Mouse (Mus musculus): ENCODE measurements around the gene Rpl29. TPM values are rescaled to one million over a fixed set of nuclear protein-coding genes. Genes with fewer than 3 reads are reported as not detected.
A peak's percentile ranks its signal among the peaks of the same experiment; 100 is the strongest.

The Rpl29 gene
- polyA plus RNA-seq, 1 experiment from 2014 or later = 476 TPM

DNA sequence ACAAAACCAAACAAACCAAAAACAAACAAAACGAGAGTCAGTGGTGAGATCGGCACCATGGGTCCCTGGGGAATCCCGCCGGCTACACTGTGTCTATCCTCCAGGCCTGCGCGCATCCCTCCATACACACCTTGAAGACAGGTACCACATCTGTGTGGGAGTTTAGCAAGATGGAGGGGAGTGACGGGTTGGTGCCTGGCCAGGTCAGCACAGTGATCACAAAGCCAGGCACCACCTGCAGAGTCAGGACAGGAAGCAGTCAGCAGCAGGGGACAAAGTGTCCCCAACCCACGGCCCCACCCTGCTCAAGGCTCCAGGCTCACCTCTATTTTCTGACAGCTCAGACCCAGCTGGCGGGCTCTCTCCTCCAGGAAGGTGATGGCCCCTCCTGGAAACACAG lies 7.3 kb downstream of the Rpl29 start:
- no peaks in the 10 kb centered on the region for H3K9me3 ChIP-seq (replicated peaks; ENCODE audit: control insufficient read depth, low read length)
- peaks cover 22% of the 10 kb centered on the region for H3K36me3 ChIP-seq (ENCODE audit: control insufficient read depth, insufficient read depth)
- H3K4me3 ChIP-seq (ENCODE audit: low read length) = no peak overlapping the region
- WGBS = 78% methylated on average over 9 of the region's 9 CpGs
- no peak for ATAC-seq (replicated peaks; ENCODE audit: extremely low read depth, insufficient read depth, low FRiP score)
- H3K27ac ChIP-seq (ENCODE audit: low read length) = no peak overlapping the region
- peaks cover 11% of the 10 kb centered on the region for H3K4me1 ChIP-seq (ENCODE audit: control insufficient read depth, insufficient read depth, low read length)
- no peaks in the 10 kb centered on the region for H3K27me3 ChIP-seq (ENCODE audit: control insufficient read depth, insufficient read depth, low read length)
- no peak overlapping the region for H3K4me2 ChIP-seq (ENCODE audit: low read depth, low read length)
- H3K9ac ChIP-seq (ENCODE audit: low read length) = 0 out of 2 replicates have a peak overlapping the region, but pooled peaks have one; percentile 11

DNA sequence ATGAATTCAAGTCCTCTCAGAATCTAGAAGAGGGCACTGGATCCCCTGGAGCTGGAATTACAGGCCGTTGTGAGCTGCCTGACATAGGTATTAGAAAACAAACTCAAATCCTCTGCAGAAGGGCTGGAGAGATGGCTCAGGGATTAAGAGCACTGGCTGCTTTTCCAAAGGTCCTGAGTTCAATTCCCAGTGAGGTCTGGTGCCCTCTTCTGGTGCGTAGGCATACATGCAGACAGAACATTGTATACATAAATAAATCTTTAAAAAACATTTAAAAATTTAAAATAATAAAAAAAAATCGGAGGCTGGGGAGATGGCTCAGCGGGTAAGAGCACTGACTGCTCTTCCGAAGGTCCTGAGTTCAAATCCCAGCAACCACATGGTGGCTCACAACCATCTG lies 13.4 kb downstream of the Rpl29 start:
- no peak overlapping the region for H3K4me3 ChIP-seq (ENCODE audit: low read length)
- H3K9me3 ChIP-seq (replicated peaks; ENCODE audit: control insufficient read depth, low read length) = no peaks in the 10 kb centered on the region
- H3K27me3 ChIP-seq (ENCODE audit: control insufficient read depth, insufficient read depth, low read length) = no peaks in the 10 kb centered on the region
- no peaks in the 10 kb centered on the region for H3K36me3 ChIP-seq (ENCODE audit: control insufficient read depth, insufficient read depth)
- H3K27ac ChIP-seq (ENCODE audit: low read length) = no peak overlapping the region
- no peak overlapping the region for H3K9ac ChIP-seq (ENCODE audit: low read length)
- WGBS = 76% methylated on average over 5 of the region's 5 CpGs
- peaks cover 10% of the 10 kb centered on the region for H3K4me1 ChIP-seq (ENCODE audit: control insufficient read depth, insufficient read depth, low read length)
- no peak for ATAC-seq (replicated peaks; ENCODE audit: extremely low read depth, insufficient read depth, low FRiP score)
- no peak overlapping the region for H3K4me2 ChIP-seq (ENCODE audit: low read depth, low read length)

DNA sequence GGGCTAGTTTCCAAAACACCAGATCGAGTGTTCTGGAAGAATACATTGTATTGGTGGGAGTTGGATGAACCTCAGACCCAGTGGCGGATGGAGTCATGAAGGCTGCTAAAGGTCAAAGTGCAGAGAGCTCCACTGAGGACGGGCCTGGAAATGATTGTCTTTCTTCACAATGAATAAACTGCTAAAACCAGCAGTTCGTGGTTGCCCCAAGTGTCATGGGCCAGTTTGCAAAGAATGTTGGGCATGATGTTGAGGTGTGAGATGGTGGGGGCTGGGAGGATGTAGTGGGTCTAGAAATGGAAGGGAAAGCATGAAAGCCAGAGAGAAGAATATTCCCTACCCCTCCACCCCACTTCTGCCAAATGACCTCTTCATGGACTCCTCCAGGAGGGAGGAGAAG lies 15.6 kb downstream of the Rpl29 start:
- WGBS = 83% methylated on average over 4 of the region's 4 CpGs
- no peak overlapping the region for H3K4me3 ChIP-seq (ENCODE audit: low read length)
- no peak for ATAC-seq (replicated peaks; ENCODE audit: extremely low read depth, insufficient read depth, low FRiP score)
- H3K4me2 ChIP-seq (ENCODE audit: low read depth, low read length) = no peak overlapping the region
- H3K4me1 ChIP-seq (ENCODE audit: control insufficient read depth, insufficient read depth, low read length) = peaks cover 14% of the 10 kb centered on the region
- no peaks in the 10 kb centered on the region for H3K36me3 ChIP-seq (ENCODE audit: control insufficient read depth, insufficient read depth)
- no peaks in the 10 kb centered on the region for H3K27me3 ChIP-seq (ENCODE audit: control insufficient read depth, insufficient read depth, low read length)
- no peaks in the 10 kb centered on the region for H3K9me3 ChIP-seq (replicated peaks; ENCODE audit: control insufficient read depth, low read length)
- H3K27ac ChIP-seq (ENCODE audit: low read length) = no peak overlapping the region
- H3K9ac ChIP-seq (ENCODE audit: low read length) = no peak overlapping the region

DNA sequence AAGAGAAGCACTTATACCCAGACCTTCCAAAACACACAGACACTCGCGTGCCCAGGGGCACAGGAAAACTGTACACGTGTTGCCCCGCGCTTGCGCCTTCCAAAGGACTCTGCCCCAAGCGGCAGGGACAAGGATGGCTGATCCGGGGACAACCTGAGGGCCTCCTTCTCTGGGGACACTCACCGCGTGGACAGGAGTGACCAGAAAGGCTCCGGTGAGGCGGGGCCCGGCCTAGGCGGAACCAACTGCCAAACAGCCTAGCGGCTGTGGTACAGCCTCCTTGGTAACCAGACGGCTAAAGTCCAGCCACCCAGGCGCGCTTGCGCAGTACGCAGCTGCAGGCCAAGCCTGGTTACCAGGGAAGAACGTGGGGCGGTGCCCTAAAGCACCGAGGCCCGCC lies 18.1 kb downstream of the Rpl29 start, which contains the start of the genes Abhd14b and Abhd14a:
TSS of gene Abhd14b (plus strand) at position 112 of the 400 bp plus-strand sequence.
TSS of gene Abhd14a (minus strand) at position 331 of the 400 bp plus-strand sequence.
- H3K36me3 ChIP-seq (ENCODE audit: control insufficient read depth, insufficient read depth) = no peaks in the 10 kb centered on the region
- H3K27me3 ChIP-seq (ENCODE audit: control insufficient read depth, insufficient read depth, low read length) = no peaks in the 10 kb centered on the region
- peak within 1 kb of the TSS; percentile 81 for H3K9ac ChIP-seq (ENCODE audit: low read length)
- ATAC-seq (replicated peaks; ENCODE audit: extremely low read depth, insufficient read depth, low FRiP score) = peak; percentile 86
- H3K27ac ChIP-seq (ENCODE audit: low read length) = peak within 1 kb of the TSS; percentile 83
- WGBS = under 1% methylated on average over 24 of the region's 24 CpGs
- H3K4me2 ChIP-seq (ENCODE audit: low read depth, low read length) = peak within 1 kb of the TSS; percentile 93
- no peaks in the 10 kb centered on the region for H3K9me3 ChIP-seq (replicated peaks; ENCODE audit: control insufficient read depth, low read length)
- peaks cover 25% of the 10 kb centered on the region for H3K4me1 ChIP-seq (ENCODE audit: control insufficient read depth, insufficient read depth, low read length)
- H3K4me3 ChIP-seq (ENCODE audit: low read length) = peak within 1 kb of the TSS; percentile 65

DNA sequence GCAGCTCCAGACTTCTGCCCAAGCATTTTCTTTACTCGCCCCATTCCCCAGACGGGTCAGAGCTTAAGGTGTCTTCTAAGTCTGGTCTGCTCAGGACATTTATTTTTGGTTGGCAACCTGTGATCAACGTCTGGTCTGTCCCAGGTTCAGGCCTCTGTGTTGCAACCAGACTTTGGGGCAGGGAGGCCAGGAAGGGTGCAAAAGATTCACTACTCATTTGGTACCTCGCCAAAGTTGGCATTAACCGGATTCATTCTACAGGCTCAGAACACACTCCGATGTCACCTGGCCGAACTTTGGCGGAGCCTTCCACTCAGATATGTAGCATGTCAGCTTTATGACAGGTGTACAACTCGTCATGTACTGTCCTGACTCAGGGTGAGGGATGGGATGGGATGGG lies 18.7 kb downstream of the Rpl29 start:
- peak overlapping the region; percentile 71 for H3K9ac ChIP-seq (ENCODE audit: low read length)
- H3K4me1 ChIP-seq (ENCODE audit: control insufficient read depth, insufficient read depth, low read length) = peaks cover 31% of the 10 kb centered on the region
- 34% methylated on average over 9 of the region's 9 CpGs for WGBS
- H3K4me3 ChIP-seq (ENCODE audit: low read length) = peak overlapping the region; percentile 65
- H3K9me3 ChIP-seq (replicated peaks; ENCODE audit: control insufficient read depth, low read length) = no peaks in the 10 kb centered on the region
- H3K4me2 ChIP-seq (ENCODE audit: low read depth, low read length) = peak overlapping the region; percentile 93
- no peaks in the 10 kb centered on the region for H3K36me3 ChIP-seq (ENCODE audit: control insufficient read depth, insufficient read depth)
- peak; percentile 1; the same call in 1 of the 2 replicates for ATAC-seq (replicated peaks; ENCODE audit: extremely low read depth, insufficient read depth, low FRiP score)
- no peaks in the 10 kb centered on the region for H3K27me3 ChIP-seq (ENCODE audit: control insufficient read depth, insufficient read depth, low read length)
- H3K27ac ChIP-seq (ENCODE audit: low read length) = peak overlapping the region; percentile 19

DNA sequence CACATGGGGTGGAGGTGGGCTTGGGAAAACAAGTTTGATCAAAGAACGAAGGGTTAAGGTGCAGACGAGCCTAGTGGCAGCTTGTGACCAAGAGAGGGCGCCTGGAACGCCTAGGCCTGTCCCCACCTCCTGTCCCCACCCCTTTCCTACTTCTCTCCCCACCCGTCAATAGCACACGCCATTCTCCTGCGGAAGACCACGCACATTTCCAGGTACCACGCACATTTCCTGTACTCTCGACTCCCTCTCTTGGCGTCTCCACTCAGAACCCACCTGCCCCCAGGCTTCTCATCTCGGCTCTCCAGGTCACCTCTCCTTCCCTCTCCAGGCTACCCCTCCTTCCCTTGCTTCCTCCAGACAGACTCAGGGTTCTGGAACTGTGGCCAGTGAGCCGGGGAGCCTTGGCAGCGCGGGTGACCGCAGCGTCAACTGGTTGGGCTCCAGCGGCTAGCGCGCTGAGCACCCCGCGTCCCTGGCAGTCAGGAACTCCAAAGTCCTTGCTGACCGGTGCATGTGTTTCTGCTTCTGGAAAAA lies 19.3 kb downstream of the Rpl29 start:
- WGBS = under 1% methylated on average over 23 of the region's 23 CpGs
- Histone ChIP-seq H3K9me3 (replicated peaks; ENCODE audit: control insufficient read depth, low read length) (no peaks in the 10 kb centered on the region), H3K4me3 (ENCODE audit: low read length) (peak overlapping the region; percentile 65), H3K36me3 (ENCODE audit: control insufficient read depth, insufficient read depth) (no peaks in the 10 kb centered on the region), H3K27ac (ENCODE audit: low read length) (peak overlapping the region; percentile 83), H3K4me2 (ENCODE audit: low read depth, low read length) (peak overlapping the region; percentile 93), H3K9ac (ENCODE audit: low read length) (peak overlapping the region; percentile 81), H3K27me3 (ENCODE audit: control insufficient read depth, insufficient read depth, low read length) (no peaks in the 10 kb centered on the region), H3K4me1 (ENCODE audit: control insufficient read depth, insufficient read depth, low read length) (peaks cover 34% of the 10 kb centered on the region)
- ATAC-seq (replicated peaks; ENCODE audit: extremely low read depth, insufficient read depth, low FRiP score) = peak; percentile 53

DNA sequence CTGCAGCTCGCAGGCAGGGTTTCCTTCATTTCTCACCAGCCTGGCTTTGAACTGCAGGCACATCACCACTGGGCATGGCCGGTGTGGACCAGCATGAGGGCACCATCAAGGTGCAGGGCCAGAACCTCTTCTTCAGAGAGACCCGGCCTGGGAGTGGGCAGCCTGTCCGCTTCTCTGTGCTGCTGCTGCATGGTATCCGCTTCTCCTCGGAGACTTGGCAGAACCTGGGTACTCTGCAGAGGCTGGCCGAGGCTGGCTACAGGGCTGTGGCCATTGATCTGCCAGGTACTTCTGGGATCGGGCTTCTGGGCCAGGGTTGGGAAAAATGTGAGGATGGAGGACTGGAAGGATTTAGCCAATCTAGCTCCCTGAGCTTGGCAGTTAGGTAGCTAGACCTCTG lies 20.7 kb downstream of the Rpl29 start:
- Histone ChIP-seq H3K36me3 (ENCODE audit: control insufficient read depth, insufficient read depth) (no peaks in the 10 kb centered on the region), H3K4me2 (ENCODE audit: low read depth, low read length) (no peak overlapping the region), H3K9ac (ENCODE audit: low read length) (no peak overlapping the region), H3K4me3 (ENCODE audit: low read length) (no peak overlapping the region), H3K27ac (ENCODE audit: low read length) (no peak overlapping the region), H3K9me3 (replicated peaks; ENCODE audit: control insufficient read depth, low read length) (no peaks in the 10 kb centered on the region), H3K27me3 (ENCODE audit: control insufficient read depth, insufficient read depth, low read length) (no peaks in the 10 kb centered on the region), H3K4me1 (ENCODE audit: control insufficient read depth, insufficient read depth, low read length) (peaks cover 42% of the 10 kb centered on the region)
- WGBS = 87% methylated on average over 8 of the region's 8 CpGs
- ATAC-seq (replicated peaks; ENCODE audit: extremely low read depth, insufficient read depth, low FRiP score) = no peak

DNA sequence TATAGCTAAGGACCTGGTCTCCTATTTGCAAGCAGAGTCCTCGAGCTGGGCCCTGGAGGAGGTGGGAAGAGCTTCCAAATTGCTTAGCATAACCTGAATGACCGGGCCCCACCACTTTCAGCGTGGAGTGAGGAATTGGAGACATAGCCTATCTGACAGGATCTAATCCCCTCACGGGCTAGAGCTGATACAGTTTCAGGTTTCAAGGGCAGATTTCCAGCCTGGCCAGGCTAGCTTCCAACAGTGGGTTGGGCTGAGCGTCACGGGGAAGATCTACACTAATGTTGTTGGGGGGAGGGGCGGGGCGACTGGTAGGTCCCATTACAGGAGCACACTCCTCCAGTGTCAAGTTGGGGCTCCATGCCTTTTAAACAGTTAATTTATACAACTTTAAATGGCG lies 21.4 kb downstream of the Rpl29 start:
- 23% methylated on average over 9 of the region's 9 CpGs for WGBS

DNA sequence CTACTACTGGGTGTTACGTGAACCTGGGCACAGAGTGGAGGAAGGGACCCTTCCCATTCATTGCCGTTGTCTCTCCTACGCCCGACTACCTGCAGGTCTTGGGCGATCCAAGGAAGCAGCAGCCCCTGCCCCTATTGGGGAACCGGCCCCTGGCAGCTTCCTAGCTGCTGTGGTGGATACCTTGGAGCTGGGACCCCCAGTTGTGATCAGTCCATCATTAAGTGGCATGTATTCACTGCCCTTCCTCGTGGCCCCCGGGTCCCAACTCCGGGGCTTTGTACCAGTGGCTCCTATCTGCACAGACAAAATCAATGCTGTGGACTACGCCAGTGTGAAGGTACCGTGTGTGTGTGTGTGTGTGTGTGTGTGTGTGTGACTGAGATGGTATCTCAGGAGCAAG lies 22.0 kb downstream of the Rpl29 start:
- Histone ChIP-seq H3K4me2 (ENCODE audit: low read depth, low read length) (no peak overlapping the region), H3K4me1 (ENCODE audit: control insufficient read depth, insufficient read depth, low read length) (peaks cover 55% of the 10 kb centered on the region), H3K9ac (ENCODE audit: low read length) (no peak overlapping the region), H3K27me3 (ENCODE audit: control insufficient read depth, insufficient read depth, low read length) (no peaks in the 10 kb centered on the region), H3K27ac (ENCODE audit: low read length) (no peak overlapping the region), H3K4me3 (ENCODE audit: low read length) (no peak overlapping the region), H3K9me3 (replicated peaks; ENCODE audit: control insufficient read depth, low read length) (no peaks in the 10 kb centered on the region), H3K36me3 (ENCODE audit: control insufficient read depth, insufficient read depth) (no peaks in the 10 kb centered on the region)
- 72% methylated on average over 11 of the region's 11 CpGs for WGBS
- no peak for ATAC-seq (replicated peaks; ENCODE audit: extremely low read depth, insufficient read depth, low FRiP score)

More for the DNA sequence above, 21.4 kb downstream of the Rpl29 start:
- no peak overlapping the region for H3K9ac ChIP-seq (ENCODE audit: low read length)
- H3K4me3 ChIP-seq (ENCODE audit: low read length) = no peak overlapping the region
- no peaks in the 10 kb centered on the region for H3K27me3 ChIP-seq (ENCODE audit: control insufficient read depth, insufficient read depth, low read length)
- no peaks in the 10 kb centered on the region for H3K9me3 ChIP-seq (replicated peaks; ENCODE audit: control insufficient read depth, low read length)
- peak overlapping the region; percentile 26 for H3K4me2 ChIP-seq (ENCODE audit: low read depth, low read length)
- peak overlapping the region; percentile 30; the same call in 1 of the 2 replicates for H3K27ac ChIP-seq (ENCODE audit: low read length)
- H3K4me1 ChIP-seq (ENCODE audit: control insufficient read depth, insufficient read depth, low read length) = peaks cover 48% of the 10 kb centered on the region
- no peak for ATAC-seq (replicated peaks; ENCODE audit: extremely low read depth, insufficient read depth, low FRiP score)
- no peaks in the 10 kb centered on the region for H3K36me3 ChIP-seq (ENCODE audit: control insufficient read depth, insufficient read depth)
